Mouse (Mus musculus) spleen, adult 2 months (tissue): ENCODE measurements at regions not wholly inside any gene's neighbourhood (a gene's known extent, or its start where the extent isn't known, plus 50 kb on each side); places are given as distances from the start of the nearest gene placed in this dataset.

Source experiments
- CTCF ChIP-seq: fragments of 200-500 bp; IDR thresholded peaks from 2 replicates; pipeline ENCODE4 v1.5.1; 2011; ENCODE audit warnings: mild to moderate bottlenecking, inconsistent platforms; ENCODE audit not compliant: insufficient read depth, insufficient read length, insufficient replicate concordance; ENCODE audit errors: extremely low read depth
- POLR2A ChIP-seq: fragments of 200-500 bp; IDR thresholded peaks from 2 replicates; pipeline ENCODE4 v1.6.1; 2011; ENCODE audit warnings: low read depth, low read length, inconsistent platforms

DNA sequence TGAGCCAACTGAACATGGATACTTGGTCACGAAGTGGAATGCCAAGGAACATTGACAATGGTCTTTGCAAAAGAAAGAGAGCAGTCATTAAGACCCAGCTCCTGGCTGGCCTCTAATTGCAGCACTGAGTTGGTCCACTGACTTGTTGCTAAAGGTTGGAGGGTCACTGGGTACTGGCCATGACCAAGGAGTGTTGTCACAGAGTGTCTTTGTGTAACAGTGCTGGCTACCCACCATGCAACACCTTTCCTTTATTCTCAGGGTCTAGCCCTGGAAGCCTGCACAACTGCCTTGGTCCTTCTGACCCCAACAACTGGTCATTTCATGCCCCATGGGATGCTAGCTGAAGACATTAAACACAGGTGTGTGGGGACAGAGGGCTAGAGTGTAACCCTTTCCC lies 79.5 kb downstream of the Slc30a10 start:
- TF ChIP-seq CTCF (no peak), POLR2A (no peak)
